ENCODE assay signal across 10 mouse cellular contexts in genomic region chr11:100203448-100203847, GRCm38 (mm10). TPM values are rescaled to one million over a fixed set of nuclear protein-coding genes. Genes with fewer than 3 reads are reported as not detected.
DNase-seq lines count a peak whose midpoint lies in the region; ATAC-seq and TF ChIP-seq lines count a peak whose summit lies in the region.
"Had no signal": no experiment of that assay in that cellular context is flagged by ENCODE, and none has a peak within 500 bp of the region (broad histone marks: within the 10 kb centered on the region; RNA-seq: fewer than 3 reads in every experiment).

No protein-coding gene starts in this region.

- ATAC-seq in forebrain, embryonic 11.5 days (replicated peaks; ENCODE audit: low FRiP score) = no peak
- no peak for ATAC-seq in forebrain, embryonic 16.5 days
- no peak for ATAC-seq in stomach, postnatal 0 days (ENCODE audit: low FRiP score, low TSS enrichment)

- H3K9ac ChIP-seq in forebrain, embryonic 11.5 days (ENCODE audit: low read length) = no peak overlapping the region
- H3K9ac ChIP-seq in forebrain, embryonic 16.5 days (replicated peaks; ENCODE audit: low read depth, low read length) = no peak overlapping the region
- H3K9ac ChIP-seq in stomach, postnatal 0 days (ENCODE audit: low read length) = no peak overlapping the region
- H3K9ac ChIP-seq: liver, embryonic 15.5 days had no signal

- TF ChIP-seq EP300 in stomach, postnatal 0 days (optimal IDR thresholded peaks at IDR 0.05) = no peak

- no peak overlapping the region for H3K4me2 ChIP-seq in forebrain, embryonic 11.5 days (ENCODE audit: low read depth, low read length, severe bottlenecking)
- H3K4me2 ChIP-seq in forebrain, embryonic 16.5 days (ENCODE audit: low read length) = no peak overlapping the region
- H3K4me2 ChIP-seq in stomach, postnatal 0 days (replicated peaks; ENCODE audit: low read depth) = no peak overlapping the region
- H3K4me2 ChIP-seq: liver, embryonic 15.5 days had no signal

- 22% methylated on average over 6 of the region's 6 CpGs for WGBS in forebrain, embryonic 11.5 days
- WGBS in forebrain, embryonic 16.5 days = 18% methylated on average over 6 of the region's 6 CpGs
- WGBS in stomach, postnatal 0 days = 13% methylated on average over 6 of the region's 6 CpGs

- H3K4me3 ChIP-seq in forebrain, embryonic 11.5 days (ENCODE audit: low read depth, low read length) = no peak overlapping the region
- H3K4me3 ChIP-seq in forebrain, embryonic 16.5 days (replicated peaks; ENCODE audit: low read length) = no peak overlapping the region
- H3K4me3 ChIP-seq in stomach, postnatal 0 days (ENCODE audit: low read depth, low read length) = no peak overlapping the region
- H3K4me3 ChIP-seq: erythroblast, embryonic 14.5 days; liver, embryonic 15.5 days had no signal

- no peaks in the 10 kb centered on the region for H3K9me3 ChIP-seq in forebrain, embryonic 11.5 days (ENCODE audit: control insufficient read depth, low read length)
- no peaks in the 10 kb centered on the region for H3K9me3 ChIP-seq in forebrain, embryonic 16.5 days (ENCODE audit: control insufficient read depth, low read length)
- H3K9me3 ChIP-seq in stomach, postnatal 0 days (ENCODE audit: control insufficient read depth, low read length) = no peaks in the 10 kb centered on the region
- H3K9me3 ChIP-seq: liver, embryonic 15.5 days had no signal

- no peaks in the 10 kb centered on the region for H3K36me3 ChIP-seq in forebrain, embryonic 11.5 days (ENCODE audit: control insufficient read depth, insufficient read depth, low read length)
- H3K36me3 ChIP-seq in forebrain, embryonic 16.5 days (ENCODE audit: control insufficient read depth, insufficient read depth) = no peaks in the 10 kb centered on the region
- H3K36me3 ChIP-seq in stomach, postnatal 0 days (ENCODE audit: control insufficient read depth, insufficient read depth, low read length) = no peaks in the 10 kb centered on the region
- H3K36me3 ChIP-seq: liver, embryonic 15.5 days had no signal

- TF ChIP-seq CTCF in stomach, postnatal 0 days (IDR thresholded peaks at IDR 0.05; ENCODE audit: low read depth) = no peak

- no peaks in the 10 kb centered on the region for H3K4me1 ChIP-seq in forebrain, embryonic 11.5 days (replicated peaks; ENCODE audit: control insufficient read depth, insufficient read depth, low read length)
- no peaks in the 10 kb centered on the region for H3K4me1 ChIP-seq in forebrain, embryonic 16.5 days (replicated peaks; ENCODE audit: control insufficient read depth, insufficient read depth, low read length)
- no peaks in the 10 kb centered on the region for H3K4me1 ChIP-seq in stomach, postnatal 0 days (replicated peaks; ENCODE audit: control insufficient read depth, insufficient read depth)
- H3K4me1 ChIP-seq: liver, embryonic 15.5 days had no signal

- H3K27ac ChIP-seq in forebrain, embryonic 11.5 days (ENCODE audit: low read depth, low read length) = no peak overlapping the region
- no peak overlapping the region for H3K27ac ChIP-seq in forebrain, embryonic 16.5 days (ENCODE audit: low read length)
- H3K27ac ChIP-seq in stomach, postnatal 0 days (replicated peaks) = no peak overlapping the region
- H3K27ac ChIP-seq: liver, embryonic 15.5 days had no signal

- H3K27me3 ChIP-seq in forebrain, embryonic 11.5 days (ENCODE audit: control insufficient read depth, insufficient read depth, low read length) = no peaks in the 10 kb centered on the region
- H3K27me3 ChIP-seq in forebrain, embryonic 16.5 days (replicated peaks; ENCODE audit: control insufficient read depth, insufficient read depth, low read length) = no peaks in the 10 kb centered on the region
- H3K27me3 ChIP-seq in stomach, postnatal 0 days (ENCODE audit: control insufficient read depth, insufficient read depth, low read length) = no peaks in the 10 kb centered on the region
- H3K27me3 ChIP-seq: liver, embryonic 15.5 days had no signal

- DNase-seq in forebrain, embryonic 11.5 days (ENCODE audit: low spot score) = peak; percentile 59
- DNase-seq in thymus, postnatal 0 days (ENCODE audit: low spot score) = peak; percentile 2
- no peak for DNase-seq in thymus, postnatal 14 days
- DNase-seq in kidney, postnatal 10 days = peak; percentile 79
- peak; percentile 69 for DNase-seq in stomach, postnatal 0 days (ENCODE audit: low spot score)
- DNase-seq in cerebellum, postnatal 14 days = no peak
- no peak for DNase-seq in frontal cortex, adult 2 months (ENCODE audit: extremely low spot score in 1 of 2, low spot score in 1 of 2)

RNA-seq across cellular contexts. Expression of gene Krt14, which starts 3.9 kb away (rescaled TPM):
- 1.6 and 1.7 TPM in 2 replicates for polyA plus RNA-seq in forebrain, embryonic 11.5 days (2014; fragmentation: Nextera tagmentation; extraction: Ambion mirVana)
- 0.38 and 1.6 TPM in 2 replicates for polyA plus RNA-seq in forebrain, embryonic 16.5 days (2015; fragmentation: Nextera tagmentation; extraction: Ambion mirVana)
- 40.8 and 47.9 TPM in 2 replicates for polyA plus RNA-seq in thymus, postnatal 0 days (2015; fragmentation: Nextera tagmentation; extraction: Ambion mirVana)
- polyA plus RNA-seq in stomach, postnatal 0 days (2015; fragmentation: Nextera tagmentation; extraction: Ambion mirVana) = 279 and 287 TPM in 2 replicates
- 0.08 and 0.12 TPM in 2 replicates for polyA plus RNA-seq in frontal cortex, adult 2 months (2012; rRNA removed)

RNA-seq across cellular contexts. Expression of gene Krt9, which starts 10.4 kb away (rescaled TPM):
- not detected in 2 replicates for polyA plus RNA-seq in forebrain, embryonic 11.5 days (2014; fragmentation: Nextera tagmentation; extraction: Ambion mirVana)
- polyA plus RNA-seq in forebrain, embryonic 16.5 days (2015; fragmentation: Nextera tagmentation; extraction: Ambion mirVana) = not detected in 2 replicates
- polyA plus RNA-seq in thymus, postnatal 0 days (2015; fragmentation: Nextera tagmentation; extraction: Ambion mirVana) = 0.08 and 0.10 TPM in 2 replicates
- polyA plus RNA-seq in stomach, postnatal 0 days (2015; fragmentation: Nextera tagmentation; extraction: Ambion mirVana) = 0.04 TPM in 1 of 2 replicates, not detected in the other
- 8.3 and 9.4 TPM in 2 replicates for polyA plus RNA-seq in frontal cortex, adult 2 months (2012; rRNA removed)
- polyA plus RNA-seq: erythroblast, embryonic 14.5 days; liver, embryonic 15.5 days had no signal

RNA-seq across cellular contexts. Expression of gene Krt16, which starts 45.3 kb away (rescaled TPM):
- polyA plus RNA-seq in forebrain, embryonic 11.5 days (2014; fragmentation: Nextera tagmentation; extraction: Ambion mirVana) = not detected in 2 replicates
- polyA plus RNA-seq in forebrain, embryonic 16.5 days (2015; fragmentation: Nextera tagmentation; extraction: Ambion mirVana) = not detected in 2 replicates
- 2.5 and 2.7 TPM in 2 replicates for polyA plus RNA-seq in thymus, postnatal 0 days (2015; fragmentation: Nextera tagmentation; extraction: Ambion mirVana)
- polyA plus RNA-seq in stomach, postnatal 0 days (2015; fragmentation: Nextera tagmentation; extraction: Ambion mirVana) = 2.1 and 4.0 TPM in 2 replicates
- not detected in 2 replicates for polyA plus RNA-seq in frontal cortex, adult 2 months (2012; rRNA removed)
- polyA plus RNA-seq: erythroblast, embryonic 14.5 days; liver, embryonic 15.5 days had no signal

RNA-seq across cellular contexts. Expression of gene Krt19, which starts 55.0 kb away (rescaled TPM):
- polyA plus RNA-seq in forebrain, embryonic 11.5 days (2014; fragmentation: Nextera tagmentation; extraction: Ambion mirVana) = 3.0 and 4.0 TPM in 2 replicates
- polyA plus RNA-seq in forebrain, embryonic 16.5 days (2015; fragmentation: Nextera tagmentation; extraction: Ambion mirVana) = 0.30 and 2.3 TPM in 2 replicates
- polyA plus RNA-seq in thymus, postnatal 0 days (2015; fragmentation: Nextera tagmentation; extraction: Ambion mirVana) = 10.2 and 19.1 TPM in 2 replicates
- 1,512 and 1,618 TPM in 2 replicates for polyA plus RNA-seq in stomach, postnatal 0 days (2015; fragmentation: Nextera tagmentation; extraction: Ambion mirVana)
- 1.6 and 3.7 TPM in 2 replicates for polyA plus RNA-seq in frontal cortex, adult 2 months (2012; rRNA removed)
- polyA plus RNA-seq: erythroblast, embryonic 14.5 days had no signal

RNA-seq across cellular contexts. Expression of gene Krt17, which starts 57.4 kb away (rescaled TPM):
- polyA plus RNA-seq in forebrain, embryonic 11.5 days (2014; fragmentation: Nextera tagmentation; extraction: Ambion mirVana) = not detected in 2 replicates
- polyA plus RNA-seq in forebrain, embryonic 16.5 days (2015; fragmentation: Nextera tagmentation; extraction: Ambion mirVana) = 0.27 and 0.62 TPM in 2 replicates
- polyA plus RNA-seq in thymus, postnatal 0 days (2015; fragmentation: Nextera tagmentation; extraction: Ambion mirVana) = 436 and 450 TPM in 2 replicates
- polyA plus RNA-seq in stomach, postnatal 0 days (2015; fragmentation: Nextera tagmentation; extraction: Ambion mirVana) = 46.4 and 63.4 TPM in 2 replicates
- 0.23 and 0.28 TPM in 2 replicates for polyA plus RNA-seq in frontal cortex, adult 2 months (2012; rRNA removed)

Comparison
In these comparisons a context has a peak if more than half of its experiments do, and no peak if none do; other contexts are left out.
1. DNase-seq: peak in forebrain, embryonic 11.5 days (single experiment), thymus, postnatal 0 days (single experiment), kidney, postnatal 10 days (single experiment) and stomach, postnatal 0 days (single experiment); none in thymus, postnatal 14 days (single experiment), cerebellum, postnatal 14 days (0 of 2) and frontal cortex, adult 2 months (0 of 2).
2. RNA of gene Krt14, which starts 3.9 kb away (polyA plus RNA-seq): 279 to 287 TPM in stomach, postnatal 0 days and 40.8 to 47.9 TPM in thymus, postnatal 0 days; 1.6 to 1.7 TPM in forebrain, embryonic 11.5 days, 0.38 to 1.6 TPM in forebrain, embryonic 16.5 days and 0.08 to 0.12 TPM in frontal cortex, adult 2 months; every median in the first group is over 10 times any median in the second.